Mouse (Mus musculus) small intestine, adult 2 months (tissue): ENCODE data around the gene Lrrc8b. TPM values are rescaled to one million over a fixed set of nuclear protein-coding genes. Genes with fewer than 3 reads are reported as not detected.

Source experiments
- H3K27ac ChIP-seq: fragments of 200-500 bp; 2 replicates; pipeline ENCODE4 v1.5.1; 2012; ENCODE audit warnings: low read depth, low read length, control low read depth, inconsistent platforms; ENCODE audit not compliant: insufficient read depth
- H3K27me3 ChIP-seq: fragments of 200-500 bp; 2 replicates; pipeline ENCODE4 v1.6.1; 2012; ENCODE audit warnings: mild to moderate bottlenecking, moderate library complexity, low read length, inconsistent platforms; ENCODE audit not compliant: control insufficient read depth, insufficient read depth
- H3K36me3 ChIP-seq: fragments of 200-500 bp; 2 replicates; pipeline ENCODE4 v1.6.1; 2012; ENCODE audit warnings: mild to moderate bottlenecking, low read length, control low read depth, inconsistent platforms; ENCODE audit not compliant: control insufficient read depth, insufficient read depth
- H3K4me1 ChIP-seq: fragments of 200-500 bp; 2 replicates; pipeline ENCODE4 v1.6.1; 2012; ENCODE audit warnings: low read length, inconsistent platforms, mixed read lengths; ENCODE audit not compliant: control insufficient read depth, insufficient read depth, insufficient read length
- H3K4me3 ChIP-seq: fragments of 200-500 bp; 2 replicates; pipeline ENCODE4 v1.5.1; 2012; ENCODE audit warnings: low read depth, mild to moderate bottlenecking, control low read depth, inconsistent platforms, low read length, moderate library complexity
- CTCF ChIP-seq: fragments of 200-500 bp; IDR thresholded peaks from 2 replicates; pipeline ENCODE4 v1.5.1; 2012; ENCODE audit warnings: low read depth, mild to moderate bottlenecking, control low read depth, inconsistent platforms, low read length, moderate library complexity, mixed read lengths; ENCODE audit not compliant: insufficient replicate concordance, insufficient read length; ENCODE audit errors: extremely low read depth
- POLR2A ChIP-seq: fragments of 200-500 bp; IDR thresholded peaks from 2 replicates; pipeline ENCODE4 v1.6.1; 2012; ENCODE audit warnings: low read depth, mild to moderate bottlenecking, control low read depth, inconsistent platforms, low read length, moderate library complexity
- WGBS: fragments of 180-500 bp; shearing (Covaris S2); methylation state at CpG from one replicate; pipeline ENCODE4 v1.1.7; 2018; 5-methylcytosine and 5-hydroxymethylcytosine counted together
- polyA plus RNA-seq: library from polyadenylated mRNA; depleted of rRNA; stranded (reverse); fragments of >200 nt; gene quantifications from 2 replicates; pipeline ENCODE4 v1.2.3, GENCODE M21; 2012; rRNA removed

The Lrrc8b gene
- polyA plus RNA-seq, 1 experiment = 19.6 TPM

- H3K27ac ChIP-seq = no peak overlapping the region
- 88% methylated on average over 9 of the region's 9 CpGs for WGBS
Observed at GRCm38 (mm10) chr5:105526766-105527165, 111.2 kb downstream of the Lrrc8b start.

GRCm38 (mm10) chr5:105527477-105528331 lies 112.1 kb downstream of the Lrrc8b start:
- WGBS = 49% methylated on average over 23 of the region's 23 CpGs

More at GRCm38 (mm10) chr5:105526766-105527165, 111.2 kb downstream of the Lrrc8b start:
- Histone ChIP-seq H3K4me1 (peaks cover 4% of the 10 kb centered on the region; the same call in 1 of the 2 replicates), H3K4me3 (no peak overlapping the region), H3K27me3 (no peaks in the 10 kb centered on the region), H3K36me3 (no peaks in the 10 kb centered on the region)
- no peak for TF ChIP-seq POLR2A
- TF ChIP-seq CTCF = no peak

GRCm38 (mm10) chr5:105530576-105530975 lies 115.0 kb downstream of the Lrrc8b start:
- TF ChIP-seq POLR2A (no peak), CTCF (no peak)
- H3K36me3 ChIP-seq = no peaks in the 10 kb centered on the region
- 62% methylated on average over 6 of the region's 6 CpGs for WGBS

More at GRCm38 (mm10) chr5:105527477-105528331, 112.1 kb downstream of the Lrrc8b start:
- peaks cover 4% of the 10 kb centered on the region; the same call in 1 of the 2 replicates for H3K4me1 ChIP-seq
- TF ChIP-seq CTCF (no peak), POLR2A (no peak)
- H3K36me3 ChIP-seq = no peaks in the 10 kb centered on the region
- peak overlapping the region; percentile 8; the same call in 1 of the 2 replicates for H3K4me3 ChIP-seq
- H3K27me3 ChIP-seq = no peaks in the 10 kb centered on the region
- no peak overlapping the region for H3K27ac ChIP-seq

GRCm38 (mm10) chr5:105535186-105535585 lies 119.6 kb downstream of the Lrrc8b start:
- TF ChIP-seq POLR2A = no peak
- TF ChIP-seq CTCF = no peak
- no peak overlapping the region for H3K27ac ChIP-seq
- 88% methylated on average over 3 of the region's 3 CpGs for WGBS
- H3K27me3 ChIP-seq = no peaks in the 10 kb centered on the region
- H3K4me3 ChIP-seq = no peak overlapping the region
- H3K4me1 ChIP-seq = no peaks in the 10 kb centered on the region
- no peaks in the 10 kb centered on the region for H3K36me3 ChIP-seq

More at GRCm38 (mm10) chr5:105530576-105530975, 115.0 kb downstream of the Lrrc8b start:
- no peak overlapping the region for H3K27ac ChIP-seq
- H3K4me3 ChIP-seq = no peak overlapping the region
- no peaks in the 10 kb centered on the region for H3K27me3 ChIP-seq
- peaks cover 4% of the 10 kb centered on the region; the same call in 1 of the 2 replicates for H3K4me1 ChIP-seq

GRCm38 (mm10) chr5:105536172-105536571 lies 120.6 kb downstream of the Lrrc8b start:
- H3K4me3 ChIP-seq = no peak overlapping the region
- TF ChIP-seq POLR2A = no peak
- TF ChIP-seq CTCF = no peak
- no peaks in the 10 kb centered on the region for H3K27me3 ChIP-seq
- H3K27ac ChIP-seq = no peak overlapping the region
- 86% methylated on average over 2 of the region's 2 CpGs for WGBS
- no peaks in the 10 kb centered on the region for H3K4me1 ChIP-seq
- H3K36me3 ChIP-seq = no peaks in the 10 kb centered on the region

GRCm38 (mm10) chr5:105537101-105537723 lies 121.6 kb downstream of the Lrrc8b start:
- Histone ChIP-seq H3K27ac (no peak overlapping the region), H3K4me3 (no peak overlapping the region), H3K27me3 (no peaks in the 10 kb centered on the region), H3K36me3 (no peaks in the 10 kb centered on the region), H3K4me1 (no peaks in the 10 kb centered on the region)
- WGBS = 78% methylated on average over 11 of the region's 11 CpGs
- no peak for TF ChIP-seq POLR2A
- TF ChIP-seq CTCF = no peak

Other genes with a start within 250 kb of the Lrrc8b start
- 0.04 and 0.08 TPM in 2 replicates for gene Gbp10, start 176.2 kb upstream of the Lrrc8b start, polyA plus RNA-seq
- 0.30 and 1.1 TPM in 2 replicates for gene Gm43302, start 122.1 kb upstream of the Lrrc8b start, polyA plus RNA-seq
- gene Gbp6, start 122.1 kb upstream of the Lrrc8b start, polyA plus RNA-seq = 1.0 and 3.2 TPM in 2 replicates
- 5.1 and 7.6 TPM in 2 replicates for gene Lrrc8c, start 103.6 kb downstream of the Lrrc8b start, polyA plus RNA-seq